ENCODE assay signal across 23 mouse cellular contexts in genomic region chr6:143203097-143203496, GRCm38 (mm10). TPM values are rescaled to one million over a fixed set of nuclear protein-coding genes. Genes with fewer than 3 reads are reported as not detected.
DNase-seq lines count a peak whose midpoint lies in the region; ATAC-seq and TF ChIP-seq lines count a peak whose summit lies in the region.
"Had no signal": no experiment of that assay in that cellular context is flagged by ENCODE, and none has a peak within 500 bp of the region (broad histone marks: within the 10 kb centered on the region; RNA-seq: fewer than 3 reads in every experiment).

No protein-coding gene starts in this region.

- peak; percentile 55 for TF ChIP-seq CTCF in intestine, postnatal 0 days (IDR thresholded peaks at IDR 0.05; ENCODE audit: low read depth)
- TF ChIP-seq CTCF in liver, embryonic 14.5 days (IDR thresholded peaks at IDR 0.05; ENCODE audit: low read depth) = peak; percentile 25

- H3K9me3 ChIP-seq in intestine, postnatal 0 days (ENCODE audit: control insufficient read depth) = no peaks in the 10 kb centered on the region
- no peaks in the 10 kb centered on the region for H3K9me3 ChIP-seq in intestine, embryonic 16.5 days (ENCODE audit: control insufficient read depth, low read length)
- H3K9me3 ChIP-seq in liver, embryonic 14.5 days (ENCODE audit: control insufficient read depth, low read length) = no peaks in the 10 kb centered on the region
- H3K9me3 ChIP-seq in liver, embryonic 12.5 days (replicated peaks) = no peaks in the 10 kb centered on the region
- H3K9me3 ChIP-seq: embryonic facial prominence, embryonic 10.5 days; forebrain, embryonic 10.5 days; limb, embryonic 12.5 days had no signal

- H3K27ac ChIP-seq in intestine, postnatal 0 days (ENCODE audit: low read depth, low read length) = no peak overlapping the region
- H3K27ac ChIP-seq in intestine, embryonic 16.5 days (ENCODE audit: low read length) = no peak overlapping the region
- no peak overlapping the region for H3K27ac ChIP-seq in liver, embryonic 14.5 days
- no peak overlapping the region for H3K27ac ChIP-seq in liver, embryonic 12.5 days
- H3K27ac ChIP-seq: embryonic facial prominence, embryonic 10.5 days; forebrain, embryonic 10.5 days; limb, embryonic 12.5 days had no signal

- no peak overlapping the region for H3K9ac ChIP-seq in intestine, postnatal 0 days (ENCODE audit: low read depth, low read length)
- H3K9ac ChIP-seq in intestine, embryonic 16.5 days (ENCODE audit: low read depth, low read length) = no peak overlapping the region
- H3K9ac ChIP-seq in liver, embryonic 14.5 days (replicated peaks) = no peak overlapping the region
- H3K9ac ChIP-seq in liver, embryonic 12.5 days = no peak overlapping the region
- H3K9ac ChIP-seq: forebrain, postnatal 0 days; limb, embryonic 12.5 days; lung, embryonic 14.5 days had no signal

- peaks cover 34% of the 10 kb centered on the region for H3K36me3 ChIP-seq in intestine, postnatal 0 days (ENCODE audit: control insufficient read depth, insufficient read depth)
- peaks cover 13% of the 10 kb centered on the region for H3K36me3 ChIP-seq in intestine, embryonic 16.5 days (ENCODE audit: control insufficient read depth, insufficient read depth, low read length)
- peaks cover 15% of the 10 kb centered on the region for H3K36me3 ChIP-seq in liver, embryonic 14.5 days (replicated peaks; ENCODE audit: control insufficient read depth, insufficient read depth, low read depth)
- H3K36me3 ChIP-seq in liver, embryonic 12.5 days = peaks cover 86% of the 10 kb centered on the region

- no peak overlapping the region for H3K4me3 ChIP-seq in intestine, postnatal 0 days (ENCODE audit: low read depth, low read length)
- H3K4me3 ChIP-seq in intestine, embryonic 16.5 days (ENCODE audit: low read length) = no peak overlapping the region
- no peak overlapping the region for H3K4me3 ChIP-seq in liver, embryonic 14.5 days (ENCODE audit: insufficient read depth in 1 of 2, low read depth in 2 of 2, low read length in 2 of 2)
- H3K4me3 ChIP-seq in liver, embryonic 12.5 days = no peak overlapping the region
- H3K4me3 ChIP-seq: embryonic facial prominence, embryonic 10.5 days; forebrain, embryonic 10.5 days; limb, embryonic 12.5 days had no signal

- no peaks in the 10 kb centered on the region for H3K27me3 ChIP-seq in intestine, postnatal 0 days (replicated peaks; ENCODE audit: control insufficient read depth, insufficient read depth, low read length)
- H3K27me3 ChIP-seq in intestine, embryonic 16.5 days (replicated peaks; ENCODE audit: control insufficient read depth, insufficient read depth, low read length) = no peaks in the 10 kb centered on the region
- no peaks in the 10 kb centered on the region for H3K27me3 ChIP-seq in liver, embryonic 14.5 days (ENCODE audit: control insufficient read depth, insufficient read depth, low read length)
- H3K27me3 ChIP-seq in liver, embryonic 12.5 days (replicated peaks) = no peaks in the 10 kb centered on the region
- H3K27me3 ChIP-seq: limb, embryonic 12.5 days; Patski had no signal

- no peak overlapping the region for H3K4me2 ChIP-seq in intestine, postnatal 0 days (replicated peaks; ENCODE audit: low read depth)
- H3K4me2 ChIP-seq in intestine, embryonic 16.5 days (ENCODE audit: low read depth, low read length) = no peak overlapping the region
- H3K4me2 ChIP-seq in liver, embryonic 14.5 days (ENCODE audit: low read depth) = no peak overlapping the region
- H3K4me2 ChIP-seq in liver, embryonic 12.5 days = no peak overlapping the region
- H3K4me2 ChIP-seq: heart, embryonic 11.5 days; limb, embryonic 12.5 days; liver, embryonic 11.5 days; lung, embryonic 14.5 days had no signal

- ATAC-seq in intestine, postnatal 0 days = 0 out of 2 replicates have a peak, but pooled peaks have one; percentile 13
- ATAC-seq in intestine, embryonic 16.5 days = no peak
- no peak for ATAC-seq in liver, embryonic 14.5 days (ENCODE audit: insufficient read depth)
- ATAC-seq in liver, embryonic 12.5 days = no peak
- ATAC-seq: forebrain, postnatal 0 days; midbrain, embryonic 16.5 days; Patski had no signal

- no peak for TF ChIP-seq EP300 in liver, embryonic 14.5 days (IDR thresholded peaks at IDR 0.05; ENCODE audit: low read depth)

- 86% methylated on average over 15 of the region's 15 CpGs for WGBS in intestine, postnatal 0 days
- 91% methylated on average over 15 of the region's 15 CpGs for WGBS in intestine, embryonic 16.5 days
- 82% methylated on average over 15 of the region's 15 CpGs for WGBS in liver, embryonic 14.5 days (ENCODE audit: insufficient replicate concordance)
- WGBS in liver, embryonic 12.5 days (ENCODE audit: insufficient replicate concordance) = 87% methylated on average over 15 of the region's 15 CpGs

- no peak for DNase-seq in liver, embryonic 14.5 days (ENCODE audit: low read depth in 3 of 3, low spot score in 3 of 3)
- DNase-seq in urinary bladder, adult 18-20 months (ENCODE audit: low spot score in 2 of 2) = peak; percentile 46 to 62
- no peak for DNase-seq in urinary bladder, postnatal 10 days (ENCODE audit: low spot score)
- DNase-seq in urinary bladder, postnatal 25 days (ENCODE audit: low spot score) = peak; percentile 12
- no peak for DNase-seq in gastrocnemius, postnatal 10 days
- DNase-seq: adrenal gland, postnatal 36 days; cerebellum, adult 11 months; cerebellum, postnatal 10 days; forebrain, postnatal 0 days; heart, postnatal 10 days; lung, embryonic 14.5 days; lung, postnatal 36 days; thymus, adult 2 months had no signal

- no peaks in the 10 kb centered on the region for H3K4me1 ChIP-seq in intestine, postnatal 0 days (replicated peaks; ENCODE audit: control insufficient read depth, insufficient read depth, low read length)
- H3K4me1 ChIP-seq in intestine, embryonic 16.5 days (ENCODE audit: control insufficient read depth, insufficient read depth, low read length) = no peaks in the 10 kb centered on the region
- H3K4me1 ChIP-seq in liver, embryonic 14.5 days (replicated peaks; ENCODE audit: control insufficient read depth in 2 of 2, insufficient read depth in 2 of 2, low read length in 1 of 2) = no peaks in the 10 kb centered on the region
- no peaks in the 10 kb centered on the region for H3K4me1 ChIP-seq in liver, embryonic 12.5 days
- H3K4me1 ChIP-seq: limb, embryonic 12.5 days had no signal

RNA-seq across cellular contexts. Expression of gene Etnk1, which starts 36.1 kb away (rescaled TPM):
- polyA plus RNA-seq in intestine, postnatal 0 days (2015; fragmentation: Nextera tagmentation; extraction: Ambion mirVana) = 14.5 and 16.4 TPM in 2 replicates
- polyA plus RNA-seq in intestine, embryonic 16.5 days (2015; fragmentation: Nextera tagmentation; extraction: Ambion mirVana) = 12.6 and 16.4 TPM in 2 replicates
- polyA plus RNA-seq in liver, embryonic 14.5 days (2012; rRNA removed) = 9.8 and 12.1 TPM in 2 replicates
- 7.5 and 10.7 TPM in 2 replicates for polyA plus RNA-seq in liver, embryonic 14.5 days (2014; fragmentation: Nextera tagmentation; extraction: Ambion mirVana)
- 17.4 and 17.5 TPM in 2 replicates for polyA plus RNA-seq in liver, embryonic 12.5 days (2016; fragmentation: Nextera tagmentation; extraction: Ambion mirVana)
- total RNA-seq in gastrocnemius, postnatal 10 days (2021) = 10 to 100 TPM; 16.1 to 20.3 TPM

Comparison
In these comparisons a context has a peak if more than half of its experiments do, and no peak if none do; other contexts are left out.
1. DNase-seq: peak in urinary bladder, adult 18-20 months (2 of 2) and urinary bladder, postnatal 25 days (single experiment); none in liver, embryonic 14.5 days (0 of 3), urinary bladder, postnatal 10 days (single experiment) and gastrocnemius, postnatal 10 days (single experiment).